In the genomic region with DNA sequence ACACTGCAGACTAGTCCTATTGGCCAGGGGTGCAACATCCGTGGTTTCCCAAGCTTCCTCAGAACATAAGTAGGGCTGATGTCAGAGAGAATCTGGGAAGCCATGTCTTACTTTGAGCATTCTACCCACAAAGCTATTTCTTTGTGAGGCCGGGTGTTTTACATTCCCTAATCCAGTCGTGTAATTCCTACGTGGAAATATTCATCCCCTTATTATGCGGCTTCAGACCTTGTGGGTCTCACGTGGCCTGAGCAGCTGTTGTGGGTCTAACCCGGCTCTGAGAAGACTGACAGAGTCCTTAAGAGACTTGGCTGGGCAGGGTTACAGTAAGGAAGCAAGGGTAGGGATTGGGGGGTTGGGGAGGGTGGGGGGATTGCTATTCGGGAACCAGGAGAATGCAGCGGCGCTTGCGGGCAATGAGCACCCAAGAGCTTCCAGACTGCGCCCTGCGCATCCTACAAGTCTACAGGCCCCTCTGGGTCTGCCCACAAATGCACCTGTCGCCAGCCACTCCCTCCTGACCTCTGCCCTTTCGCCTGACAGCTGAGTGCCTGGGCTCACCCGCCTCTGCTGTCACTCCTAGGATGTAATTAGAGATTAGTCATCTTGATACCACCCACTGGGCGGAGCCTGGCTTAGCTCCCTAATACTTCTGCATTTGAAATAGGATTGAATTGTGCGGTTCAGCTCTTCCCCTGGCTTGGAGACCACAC, we compare ENCODE assay signal across 8 mouse cellular contexts. TPM values are rescaled to one million over a fixed set of nuclear protein-coding genes. Genes with fewer than 3 reads are reported as not detected.
A peak's percentile ranks its signal among the peaks of the same experiment; 100 is the strongest.
DNase-seq lines count a peak whose midpoint lies in the region; ATAC-seq and TF ChIP-seq lines count a peak whose summit lies in the region.

No protein-coding gene starts in this region.

- no peak for DNase-seq in kidney, adult 9 months
- peak; percentile 78 for DNase-seq in brain, adult 2 months (ENCODE audit: low read depth, low spot score)
- peak; percentile 50 for DNase-seq in gastrocnemius, postnatal 14 days
- DNase-seq in lung, postnatal 0 days (ENCODE audit: low spot score), result peak; percentile 38
- DNase-seq in frontal cortex, postnatal 14 days (ENCODE audit: low spot score in 2 of 2), result no peak
- DNase-seq in ovary, postnatal 10 days (ENCODE audit: low spot score), result no peak

- H3K4me1 ChIP-seq in kidney, embryonic 15.5 days, result peaks cover 5% of the 10 kb centered on the region
- H3K4me1 ChIP-seq in lung, postnatal 0 days (ENCODE audit: insufficient read depth, low read depth, low read length), result no peaks in the 10 kb centered on the region
- no peaks in the 10 kb centered on the region for H3K4me1 ChIP-seq in stomach, embryonic 16.5 days (ENCODE audit: control insufficient read depth, insufficient read depth, low read length)

- no peak overlapping the region for H3K9ac ChIP-seq in kidney, embryonic 15.5 days
- no peak overlapping the region for H3K9ac ChIP-seq in lung, postnatal 0 days (replicated peaks; ENCODE audit: low read depth)
- no peak overlapping the region for H3K9ac ChIP-seq in stomach, embryonic 16.5 days (ENCODE audit: low read length)

- H3K36me3 ChIP-seq in kidney, embryonic 15.5 days, result no peaks in the 10 kb centered on the region
- H3K36me3 ChIP-seq in lung, postnatal 0 days (ENCODE audit: insufficient read depth, low read length), result no peaks in the 10 kb centered on the region
- no peaks in the 10 kb centered on the region for H3K36me3 ChIP-seq in stomach, embryonic 16.5 days (ENCODE audit: control insufficient read depth, insufficient read depth, low read length)

- no peak for TF ChIP-seq CTCF in lung, postnatal 0 days (IDR thresholded peaks at IDR 0.05)

- no peaks in the 10 kb centered on the region for H3K27me3 ChIP-seq in kidney, embryonic 15.5 days
- H3K27me3 ChIP-seq in lung, postnatal 0 days (replicated peaks; ENCODE audit: insufficient read depth, low read length), result no peaks in the 10 kb centered on the region
- no peaks in the 10 kb centered on the region for H3K27me3 ChIP-seq in stomach, embryonic 16.5 days (ENCODE audit: control insufficient read depth, insufficient read depth, low read length)

- H3K4me2 ChIP-seq in kidney, embryonic 15.5 days, result peak overlapping the region; percentile 46
- no peak overlapping the region; the same call in 1 of the 2 replicates for H3K4me2 ChIP-seq in lung, postnatal 0 days (replicated peaks; ENCODE audit: low read depth, low read length)
- no peak overlapping the region for H3K4me2 ChIP-seq in stomach, embryonic 16.5 days (ENCODE audit: low read depth, low read length)

- TF ChIP-seq EP300 in lung, postnatal 0 days (IDR thresholded peaks at IDR 0.05), result no peak

- intact Hi-C loops in gastrocnemius, postnatal 14 days (cut with DNase I; ENCODE audit: low total_unique reads), result no loop called here

- 30% methylated on average over 18 of the region's 18 CpGs for WGBS in kidney, embryonic 15.5 days
- WGBS in lung, postnatal 0 days, result 38% methylated on average over 16 of the region's 18 CpGs
- WGBS in stomach, embryonic 16.5 days, result 26% methylated on average over 18 of the region's 18 CpGs

- H3K9me3 ChIP-seq in kidney, embryonic 15.5 days (replicated peaks), result peaks cover 4% of the 10 kb centered on the region; the same call in 1 of the 2 replicates
- H3K9me3 ChIP-seq in lung, postnatal 0 days (ENCODE audit: low read length), result no peaks in the 10 kb centered on the region
- no peaks in the 10 kb centered on the region; the same call in 1 of the 2 replicates for H3K9me3 ChIP-seq in stomach, embryonic 16.5 days (replicated peaks; ENCODE audit: control insufficient read depth, low read length)

- H3K4me3 ChIP-seq in kidney, embryonic 15.5 days (replicated peaks), result no peak overlapping the region
- H3K4me3 ChIP-seq in lung, postnatal 0 days (ENCODE audit: low read depth, low read length), result no peak overlapping the region
- H3K4me3 ChIP-seq in stomach, embryonic 16.5 days (replicated peaks; ENCODE audit: low read length), result no peak overlapping the region

- no peak overlapping the region for H3K27ac ChIP-seq in kidney, embryonic 15.5 days
- no peak overlapping the region for H3K27ac ChIP-seq in lung, postnatal 0 days (ENCODE audit: low read length)
- H3K27ac ChIP-seq in stomach, embryonic 16.5 days (ENCODE audit: low read length), result no peak overlapping the region

- ATAC-seq in kidney, embryonic 15.5 days (replicated peaks; ENCODE audit: low FRiP score), result peak; percentile 70
- ATAC-seq in lung, postnatal 0 days, result peak; percentile 44
- ATAC-seq in stomach, embryonic 16.5 days (ENCODE audit: insufficient read depth, low FRiP score), result peak; percentile 68; the same call in 1 of the 2 replicates

RNA-seq across cellular contexts. Expression of gene Dclk1, which starts 15.5 kb away (rescaled TPM):
- 24.6 and 31.3 TPM in 2 replicates for polyA plus RNA-seq in kidney, embryonic 15.5 days (2015; fragmentation: Nextera tagmentation; extraction: Ambion mirVana)
- total RNA-seq in gastrocnemius, postnatal 14 days (2021), result 10 to 100 TPM in 1 of 2 experiments, 1 to 10 TPM in 1; 9.2 to 11.1 TPM
- 3.1 and 4.0 TPM in 2 replicates for polyA plus RNA-seq in lung, postnatal 0 days (2015; fragmentation: Nextera tagmentation; extraction: Ambion mirVana)
- 9.8 and 11.8 TPM in 2 replicates for polyA plus RNA-seq in stomach, embryonic 16.5 days (2015; fragmentation: Nextera tagmentation; extraction: Ambion mirVana)

RNA-seq across cellular contexts. Expression of gene Sohlh2, which starts 44.8 kb away (rescaled TPM):
- polyA plus RNA-seq in kidney, embryonic 15.5 days (2015; fragmentation: Nextera tagmentation; extraction: Ambion mirVana), result 0.12 TPM in 1 of 2 replicates, not detected in the other
- total RNA-seq in gastrocnemius, postnatal 14 days (2021), result not detected
- not detected in 2 replicates for polyA plus RNA-seq in lung, postnatal 0 days (2015; fragmentation: Nextera tagmentation; extraction: Ambion mirVana)
- not detected in 2 replicates for polyA plus RNA-seq in stomach, embryonic 16.5 days (2015; fragmentation: Nextera tagmentation; extraction: Ambion mirVana)

Comparison
In these comparisons a context has a peak if more than half of its experiments do, and no peak if none do; other contexts are left out.
1. DNase-seq: peak in brain, adult 2 months (single experiment), gastrocnemius, postnatal 14 days (single experiment) and lung, postnatal 0 days (single experiment); none in kidney, adult 9 months (single experiment), frontal cortex, postnatal 14 days (0 of 2) and ovary, postnatal 10 days (single experiment).
2. Peak in every context shown above with its lines, with median percentiles within 50 percentile points of each other: ATAC-seq.